Mouse (Mus musculus) ovary, adult 2 months (tissue): Measurements from ENCODE around the gene Acvr1. TPM values are rescaled to one million over a fixed set of nuclear protein-coding genes. Genes with fewer than 3 reads are reported as not detected.

Experiments used
- polyA plus RNA-seq: library from polyadenylated mRNA; depleted of rRNA; stranded (reverse); fragments of >200 nt; gene quantifications from 2 replicates; pipeline ENCODE4 v1.2.3, GENCODE M21; 2012; rRNA removed

Gene Acvr1
- 8.3 and 9.9 TPM in 2 replicates for polyA plus RNA-seq

DNA sequence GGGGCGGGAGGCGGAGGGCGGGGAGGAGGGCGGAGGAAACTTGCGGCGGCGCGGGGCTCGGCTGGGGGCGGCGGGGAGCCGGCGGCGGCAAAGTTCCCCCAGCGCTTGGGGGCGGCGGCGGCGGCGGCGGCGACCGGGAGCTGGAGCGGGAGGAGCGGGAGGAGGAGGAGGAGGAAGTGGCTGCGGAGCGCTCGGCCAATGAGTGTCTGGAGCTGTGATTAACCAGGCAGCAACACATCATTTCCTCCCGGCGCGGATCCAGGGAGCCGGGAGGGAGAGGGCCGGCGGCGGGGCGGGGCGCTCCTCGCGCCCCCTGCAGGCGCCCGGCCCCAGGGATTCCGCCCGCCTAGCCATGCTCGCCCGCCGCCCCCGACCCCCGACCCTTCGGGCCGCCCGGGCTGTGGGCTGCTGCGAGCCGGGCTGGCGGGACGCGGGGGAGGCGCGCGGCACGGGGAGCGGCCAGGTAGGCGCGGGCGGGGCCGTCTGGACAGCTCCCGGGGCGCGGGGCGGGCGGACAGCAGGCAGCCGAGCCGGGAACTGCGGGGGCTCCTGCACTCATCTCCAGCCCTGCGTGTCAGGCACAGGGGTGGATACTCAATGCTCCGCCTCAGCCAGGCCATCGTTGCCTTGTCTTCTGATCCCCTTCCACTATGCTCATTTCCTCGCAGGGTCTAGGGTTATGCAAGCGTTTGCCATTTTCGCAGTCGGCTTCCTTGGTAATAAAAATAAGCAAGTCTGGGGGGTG, at the start of gene Acvr1, which contains the start of gene Upp2:
TSS of gene Acvr1 (minus strand) at position 92 of the 745 bp plus-strand sequence.
TSS of gene Upp2 (plus strand) at position 233 of the 745 bp plus-strand sequence.

DNA sequence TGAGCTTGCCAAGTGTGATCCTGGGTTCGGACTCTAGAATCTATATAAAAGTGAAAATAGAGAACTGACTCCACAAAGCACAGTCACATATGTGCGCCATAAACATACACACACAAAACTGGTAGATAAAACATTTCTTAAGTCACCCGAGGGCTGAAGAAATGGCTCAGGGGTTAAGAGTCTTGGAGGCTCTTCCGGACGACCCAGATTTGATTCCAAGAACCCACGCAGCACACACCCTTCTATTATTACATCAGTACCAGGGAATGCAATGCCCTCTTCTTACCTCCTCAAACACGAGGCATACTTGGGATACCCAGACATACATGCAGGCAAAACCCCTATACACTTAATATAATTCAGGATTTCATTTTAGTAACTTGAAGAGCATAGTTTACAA, 97.1 kb downstream of the Acvr1 start, which contains the start of gene Gm17409:
TSS of gene Gm17409 (plus strand) at position 301 of the 400 bp plus-strand sequence.

DNA sequence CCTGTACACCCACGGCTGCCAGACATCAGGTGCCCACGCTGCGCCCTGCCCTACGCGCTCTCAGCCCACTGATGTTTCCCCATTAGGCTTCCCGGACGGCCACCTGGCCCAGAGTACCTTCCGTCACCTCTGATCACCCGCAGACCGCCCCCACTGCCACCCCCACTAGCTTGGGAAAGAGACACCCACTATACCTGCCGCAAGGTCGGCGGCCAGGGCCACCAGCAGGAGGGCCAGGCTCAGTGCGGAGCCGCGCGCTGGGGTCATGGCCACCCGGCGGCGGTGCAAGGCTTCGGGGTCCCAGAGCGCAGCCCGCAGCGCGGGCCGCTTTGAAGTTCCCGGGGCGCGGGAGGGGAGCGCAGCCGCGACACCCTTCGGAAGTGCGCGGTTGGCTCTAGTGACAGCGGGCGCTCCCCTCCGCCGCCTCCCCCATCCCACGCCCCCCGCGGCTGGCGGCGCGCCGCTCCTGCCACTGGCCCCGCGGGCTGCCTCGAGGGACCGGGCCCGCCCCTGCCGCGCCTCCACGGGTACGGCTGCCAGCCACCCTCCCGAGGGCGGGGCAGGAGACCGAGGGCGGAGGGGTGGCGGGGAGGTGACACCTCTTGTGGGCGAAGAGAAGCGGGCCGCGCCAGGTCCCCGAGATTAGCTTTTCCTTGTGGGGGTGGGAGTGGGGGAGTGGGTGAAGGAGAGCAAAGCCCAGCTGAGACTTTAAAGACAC, 209.4 kb downstream of the Acvr1 start, which contains the start of gene Acvr1c:
TSS of gene Acvr1c (minus strand) at position 482 of the 718 bp plus-strand sequence.

Other genes with a start within 250 kb of the Acvr1 start
- gene Acvr1c, start 209.3 kb downstream of the Acvr1 start, polyA plus RNA-seq = 0.78 and 0.99 TPM in 2 replicates
- gene Gm17409, start 97.0 kb downstream of the Acvr1 start, polyA plus RNA-seq = not detected in 2 replicates
- 10.9 and 13.2 TPM in 2 replicates for gene Upp2, start 141 bp upstream of the Acvr1 start, polyA plus RNA-seq